Mouse (Mus musculus): ENCODE measurements at regions not wholly inside any gene's neighbourhood (a gene's known extent, or its start where the extent isn't known, plus 50 kb on each side); places are given as distances from the start of the nearest gene placed in this dataset.

DNA sequence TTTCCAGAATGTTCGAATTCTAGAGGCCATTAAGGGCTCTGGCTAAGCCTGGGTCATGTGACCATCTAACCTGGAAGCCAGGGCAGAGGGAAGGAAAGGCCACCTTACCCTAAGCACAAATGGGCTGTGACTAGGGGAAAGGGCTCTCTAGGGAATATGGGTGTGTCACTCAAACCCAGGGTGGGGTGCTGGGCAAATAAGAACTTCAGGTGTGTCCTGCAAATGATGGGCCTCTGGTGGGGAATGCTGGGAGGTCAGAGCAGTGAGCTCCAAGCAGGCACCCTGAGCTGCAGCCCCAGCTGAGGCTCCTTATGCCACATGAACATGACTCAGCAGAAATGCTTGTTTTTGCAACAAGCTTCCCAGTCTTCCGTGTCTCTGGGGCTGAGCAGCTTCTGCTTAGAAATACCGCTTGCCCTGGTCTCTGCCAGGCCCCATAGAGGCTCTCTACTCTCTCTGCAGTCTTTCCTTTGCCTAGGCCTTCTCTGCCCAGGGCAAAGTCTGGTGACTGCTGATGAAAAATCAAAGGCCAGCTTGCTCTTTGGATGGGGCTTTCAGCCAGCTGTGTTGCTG, 68.6 kb upstream of the Cpeb4 start:
- Histone ChIP-seq H3K4me3 (no peak overlapping the region), H3K27ac (peak overlapping the region; percentile 78)
- no peak for TF ChIP-seq CTCF (conservative IDR thresholded peaks at IDR 0.05)
- DNase-seq (ENCODE audit: low spot score in 2 of 2): peak in 1 of 2 experiments; percentile 32

GRCm38 (mm10) chr11:31804518-31804917, 67.5 kb upstream of the Cpeb4 start:
- DNase-seq (ENCODE audit: low spot score in 2 of 2): no peak
- H3K27ac ChIP-seq: peak overlapping the region; percentile 78; the same call in 1 of the 2 replicates
- no peak overlapping the region for H3K4me3 ChIP-seq
- TF ChIP-seq CTCF (conservative IDR thresholded peaks at IDR 0.05): no peak

- no peak overlapping the region for H3K4me3 ChIP-seq
- DNase-seq (ENCODE audit: low spot score in 2 of 2): peak; percentile 46 to 67
- no peak for TF ChIP-seq CTCF (conservative IDR thresholded peaks at IDR 0.05)
- peak overlapping the region; percentile 46 for H3K27ac ChIP-seq
Measured at GRCm38 (mm10) chr11:31807461-31808215, 64.4 kb upstream of the Cpeb4 start.

DNA sequence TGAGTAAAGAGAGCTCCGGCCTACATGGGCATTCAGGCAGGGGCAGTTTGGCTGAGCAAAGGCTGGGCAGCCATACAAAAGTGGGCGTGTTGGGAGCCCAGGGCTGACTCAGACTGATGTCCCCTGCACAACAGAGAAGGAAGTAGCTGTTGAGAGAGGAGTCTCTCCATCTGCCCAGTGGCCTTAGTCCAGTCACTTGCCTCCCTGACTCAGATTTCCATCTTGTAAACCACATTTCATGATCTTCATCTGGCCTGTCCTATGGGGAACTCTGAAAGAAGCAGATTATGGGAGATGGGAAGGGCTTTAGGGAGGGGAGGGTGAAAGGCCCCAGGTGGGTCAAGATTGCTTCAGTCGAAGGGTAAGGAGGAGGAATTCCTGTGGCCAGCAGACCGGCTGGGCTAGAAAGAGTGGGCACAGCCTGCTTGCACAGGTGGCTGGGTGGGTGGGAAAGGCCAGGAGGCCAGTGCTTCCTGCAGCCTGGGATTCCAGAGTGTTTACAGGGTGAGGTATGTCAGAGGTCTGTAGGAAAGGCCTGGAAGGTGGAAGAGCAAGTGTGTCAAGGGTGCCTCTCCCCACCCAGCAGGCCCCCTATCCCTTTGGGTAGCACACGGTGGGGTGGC, 63.7 kb upstream of the Cpeb4 start:
- no peak for TF ChIP-seq CTCF (conservative IDR thresholded peaks at IDR 0.05)
- Histone ChIP-seq H3K27ac (peak overlapping the region; percentile 46), H3K4me3 (no peak overlapping the region)
- no peak for DNase-seq (ENCODE audit: low spot score in 2 of 2)

DNA sequence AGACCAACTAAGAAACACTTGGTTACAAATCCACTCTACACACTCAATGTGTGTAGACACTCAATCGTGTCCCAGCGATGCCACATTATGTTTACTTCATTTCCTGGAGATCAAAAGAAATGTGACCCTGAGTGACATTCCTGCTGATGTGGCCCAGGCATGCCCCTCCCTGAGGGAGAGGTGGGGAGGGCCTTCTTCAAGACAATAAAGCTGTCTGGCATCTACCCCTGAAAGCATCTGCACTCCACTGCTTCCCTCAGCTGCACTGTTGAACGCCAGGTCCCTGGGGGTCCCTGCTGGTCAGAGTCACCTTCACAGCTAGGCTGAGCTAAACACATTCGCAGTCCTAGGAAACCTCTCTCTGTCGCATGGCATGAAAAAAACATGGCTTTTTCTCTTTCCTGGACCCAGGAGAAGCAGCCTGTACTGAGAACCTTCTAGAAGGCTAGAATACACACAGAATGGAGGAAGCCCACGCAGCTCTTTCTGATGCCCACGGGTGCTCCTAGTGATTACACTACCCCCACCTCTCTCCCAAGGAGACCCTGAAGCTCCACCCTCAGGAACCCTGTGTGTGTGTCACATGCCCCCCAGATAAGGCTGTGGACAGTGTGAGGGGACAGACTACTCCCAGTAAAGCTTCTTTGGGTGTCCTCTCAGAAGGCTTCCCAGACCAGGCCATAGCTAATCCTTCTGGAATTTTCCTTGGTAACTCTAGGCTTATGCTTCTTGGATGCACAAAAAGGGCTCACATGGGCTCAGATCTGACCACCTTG, 61.8 kb upstream of the Cpeb4 start:
- Histone ChIP-seq H3K4me3 (no peak overlapping the region), H3K27ac (no peak overlapping the region)
- no peak for TF ChIP-seq CTCF (conservative IDR thresholded peaks at IDR 0.05)
- DNase-seq (ENCODE audit: low spot score in 2 of 2): no peak

DNA sequence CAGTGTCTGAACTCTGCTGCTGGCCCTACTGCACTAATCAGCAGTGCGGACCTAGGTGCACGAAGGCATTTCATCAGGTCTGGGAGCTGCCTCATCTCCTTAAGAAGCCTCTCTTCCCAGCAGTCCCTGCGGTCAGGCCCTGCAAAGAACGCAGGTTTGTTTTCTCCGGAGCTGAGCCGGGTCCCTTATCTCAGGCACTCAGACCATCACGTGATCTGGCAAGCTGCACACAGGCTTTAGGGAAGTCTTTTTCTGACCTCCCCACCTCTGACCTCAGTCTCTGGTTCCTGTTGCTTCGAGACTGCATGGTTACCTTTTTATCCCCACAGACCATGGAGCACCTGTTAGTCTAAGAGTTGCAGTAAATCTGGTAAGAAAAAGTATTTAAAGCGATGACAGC, 59.8 kb upstream of the Cpeb4 start:
- H3K27ac ChIP-seq: no peak overlapping the region

GRCm38 (mm10) chr11:31814616-31815015, 57.4 kb upstream of the Cpeb4 start:
- peak overlapping the region; percentile 76; the same call in 1 of the 2 replicates for H3K27ac ChIP-seq
- no peak for DNase-seq (ENCODE audit: low spot score in 2 of 2)
- H3K4me3 ChIP-seq: no peak overlapping the region
- TF ChIP-seq CTCF (conservative IDR thresholded peaks at IDR 0.05): no peak

More for the DNA sequence above, 59.8 kb upstream of the Cpeb4 start:
- no peak for TF ChIP-seq CTCF (conservative IDR thresholded peaks at IDR 0.05)
- DNase-seq (ENCODE audit: low spot score in 2 of 2): no peak
- no peak overlapping the region for H3K4me3 ChIP-seq

DNA sequence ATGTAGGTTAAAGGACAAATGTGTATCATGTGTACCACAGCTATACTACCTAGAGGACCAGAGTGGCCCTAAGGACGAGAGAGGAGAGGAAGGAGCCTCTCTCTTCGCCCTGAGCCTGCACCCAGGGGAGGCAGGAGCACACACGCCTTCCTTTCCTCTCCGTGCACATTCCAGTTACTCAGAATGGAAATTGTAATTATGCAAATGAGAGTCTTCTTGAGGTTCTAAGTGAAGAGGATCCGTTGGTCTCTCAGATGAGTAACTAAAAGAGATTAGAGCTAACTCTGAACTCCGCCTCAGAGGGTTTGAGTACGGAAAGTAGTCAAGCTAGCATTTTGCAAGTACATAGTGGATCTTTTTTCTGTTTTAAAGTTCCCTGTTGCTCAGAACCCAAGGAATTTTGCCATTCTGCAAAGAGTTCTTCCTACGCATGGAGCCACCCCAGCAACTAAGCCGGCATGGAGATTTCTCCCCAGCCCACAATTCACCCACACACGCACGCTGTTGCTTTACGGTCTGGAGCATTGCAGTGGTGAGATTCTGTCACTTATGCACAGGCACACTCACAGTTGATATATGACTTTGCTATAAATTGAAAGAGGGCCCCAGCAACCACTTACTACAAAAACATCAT, 56.0 kb upstream of the Cpeb4 start:
- Histone ChIP-seq H3K4me3 (no peak overlapping the region), H3K27ac (peak overlapping the region; percentile 76)
- no peak for TF ChIP-seq CTCF (conservative IDR thresholded peaks at IDR 0.05)
- DNase-seq (ENCODE audit: low spot score in 2 of 2): peak; percentile 28 to 39

- no peak for TF ChIP-seq CTCF (conservative IDR thresholded peaks at IDR 0.05)
- H3K4me3 ChIP-seq: no peak overlapping the region
- no peak overlapping the region for H3K27ac ChIP-seq
- DNase-seq (ENCODE audit: low spot score in 2 of 2): no peak
Measured at GRCm38 (mm10) chr11:31818032-31818431, 54.0 kb upstream of the Cpeb4 start.

GRCm38 (mm10) chr11:31819964-31820363, 52.0 kb upstream of the Cpeb4 start:
- Histone ChIP-seq H3K4me3 (no peak overlapping the region), H3K27ac (no peak overlapping the region)
- TF ChIP-seq CTCF (conservative IDR thresholded peaks at IDR 0.05): no peak
- DNase-seq (ENCODE audit: low spot score in 2 of 2): no peak

DNA sequence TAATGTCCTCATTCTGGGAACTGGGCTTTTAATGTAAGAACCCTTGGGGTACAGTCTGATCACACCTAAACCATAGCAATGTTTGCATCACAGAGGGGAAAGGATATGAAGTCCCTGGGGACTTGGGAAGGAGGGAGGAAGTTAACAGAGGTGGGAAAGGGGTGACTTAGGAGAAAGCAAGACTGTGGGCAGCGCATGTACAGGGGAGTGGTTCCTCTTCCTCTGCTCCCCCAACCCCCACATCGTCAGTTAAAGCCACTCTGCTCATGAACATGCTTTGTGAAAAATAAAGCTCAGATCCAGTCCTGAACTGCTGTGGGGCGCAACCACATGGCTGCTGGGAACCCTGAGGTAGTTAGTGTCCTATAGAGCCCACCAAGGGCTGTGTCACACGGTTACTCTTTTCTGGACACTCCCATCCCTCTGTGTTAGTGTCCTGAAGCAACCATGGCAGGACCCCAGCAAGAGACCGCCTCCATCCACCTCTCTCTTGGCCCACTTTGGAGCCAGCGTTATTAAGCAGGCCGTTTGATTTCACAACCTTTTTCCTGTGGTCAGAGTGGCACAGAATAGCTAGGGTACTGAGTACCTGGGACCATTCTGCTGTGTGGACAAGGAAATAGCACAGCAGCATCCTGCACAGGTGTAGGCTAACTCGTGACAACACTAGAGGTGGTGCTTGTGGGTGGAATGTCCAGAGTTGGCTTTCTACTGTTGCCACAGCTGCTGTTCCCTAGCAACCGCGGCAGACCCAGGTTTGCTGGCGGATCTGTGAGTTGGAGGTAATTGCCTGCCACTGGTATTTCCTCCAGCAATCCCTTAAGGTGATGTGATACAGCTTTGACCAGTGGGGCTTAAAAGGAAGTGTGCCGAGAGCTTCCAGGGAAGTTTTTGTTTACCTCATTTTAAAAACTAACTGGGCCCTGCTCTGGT, 50.3 kb upstream of the Cpeb4 start:
- DNase-seq (ENCODE audit: low spot score in 2 of 2): no peak
- TF ChIP-seq CTCF (conservative IDR thresholded peaks at IDR 0.05): no peak
- H3K27ac ChIP-seq: no peak overlapping the region
- H3K4me3 ChIP-seq: no peak overlapping the region
